Mouse (Mus musculus) macrophage (primary cell): ENCODE results near the gene Ric3. TPM values are rescaled to one million over a fixed set of nuclear protein-coding genes. Genes with fewer than 3 reads are reported as not detected.
"Not testable (repeated sequence)": the region's sequence is repeated elsewhere in the genome, so short reads cannot be mapped to it uniquely, and the experiment has no call there.

Experiments used
- H3K27ac ChIP-seq: fragments of 350-480 bp; formaldehyde crosslinking; 2 replicates; pipeline ENCODE4 v1.9.0; 2021
- H3K36me3 ChIP-seq: fragments of 350-480 bp; formaldehyde crosslinking; 2 replicates; pipeline ENCODE4 v1.9.0; 2021; ENCODE audit errors: inconsistent target
- H3K4me3 ChIP-seq: fragments of 350-480 bp; formaldehyde crosslinking; 2 replicates; pipeline ENCODE4 v1.9.0; 2021; ENCODE audit errors: inconsistent target
- H3K79me2 ChIP-seq: fragments of 350-480 bp; formaldehyde crosslinking; 2 replicates; pipeline ENCODE4 v1.9.0; 2021; ENCODE audit errors: inconsistent target
- WGBS: methylation state at CpG from one replicate; pipeline ENCODE4 v1.1.7; 2026; ENCODE audit warnings: inconsistent platforms; ENCODE audit not compliant: missing documents; 5-methylcytosine and 5-hydroxymethylcytosine counted together
- polyA plus RNA-seq: library from polyadenylated mRNA; stranded (reverse); fragments of 250-400 nt; gene quantifications from 3 replicates; pipeline ENCODE4 v1.2.4, GENCODE M21; 2018; ENCODE audit warnings: inconsistent platforms
- total RNA-seq, 78 experiments: library from RNA; depleted of rRNA; stranded (reverse); fragments of 250-400 nt; gene quantifications; 1 replicate in 9 of 78; 2 replicates in 24 of 78; 3 replicates in 43 of 78; 4 replicates in 2 of 78; pipeline ENCODE4 v1.2.4; 2018; ENCODE audit warnings: inconsistent platforms in 56 of 78

Ric3 gene
- total RNA-seq (2018; cell fraction: chromatin; rRNA removed), result 1 to 10 TPM in 5 of 26 experiments, under 1 TPM in 19, not detected in 2; 0.12 to 1.9 (median 0.39) TPM
- under 1 TPM; 0.03 to 0.29 (median 0.11) TPM for total RNA-seq (2018; cell fraction: cytosol; rRNA removed)
- 1 to 10 TPM in 1 of 26 experiments, under 1 TPM in 19, not detected in 6; 0.09 to 1.3 (median 0.25) TPM for total RNA-seq (2018; cell fraction: nucleus; rRNA removed)
- 0.25 to 0.26 TPM (median 0.26 TPM) in 3 replicates for polyA plus RNA-seq

DNA sequence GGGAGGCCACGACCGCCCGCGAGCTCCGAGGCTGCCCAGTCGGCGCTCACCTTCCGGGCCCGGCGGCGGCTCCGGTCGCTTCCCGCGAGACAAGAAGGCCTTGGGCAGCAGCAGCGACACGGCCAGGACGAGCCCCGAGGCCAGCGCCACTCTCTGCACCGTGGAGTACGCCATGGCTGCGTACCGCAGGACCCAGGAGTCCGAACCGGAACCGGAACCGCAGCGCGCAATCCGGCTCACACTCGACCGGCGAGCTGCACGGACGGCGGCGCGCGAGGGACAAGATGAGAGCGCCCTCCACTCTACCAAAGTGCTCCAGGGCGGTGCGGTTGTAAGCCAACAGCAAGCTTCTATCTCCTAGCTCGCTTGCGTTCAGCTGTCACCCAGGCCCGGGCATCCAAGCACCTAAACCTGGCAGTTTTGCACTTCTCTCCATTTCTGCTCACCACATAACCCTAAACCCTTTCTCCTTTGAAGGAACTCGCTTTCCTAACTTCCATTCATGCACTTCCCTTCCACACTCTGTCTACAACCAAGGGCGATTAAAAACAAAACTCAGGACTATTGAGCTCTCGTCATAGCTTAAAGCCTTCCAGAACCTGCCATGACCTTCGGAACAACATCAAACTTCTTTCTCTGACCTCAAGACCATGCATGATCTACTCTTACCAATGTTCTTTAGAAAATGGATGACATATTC lies at the start of gene Ric3:
Gene Ric3 (minus strand): TSS at position 219 of the 700 bp plus-strand sequence.
- Histone ChIP-seq H3K27ac (no peak within 1 kb of the TSS), H3K36me3 (no peaks in the 10 kb centered on the region), H3K4me3 (no peak within 1 kb of the TSS), H3K79me2 (no peaks in the 10 kb centered on the region)
- 9% methylated on average over 49 of the region's 50 CpGs for WGBS

DNA sequence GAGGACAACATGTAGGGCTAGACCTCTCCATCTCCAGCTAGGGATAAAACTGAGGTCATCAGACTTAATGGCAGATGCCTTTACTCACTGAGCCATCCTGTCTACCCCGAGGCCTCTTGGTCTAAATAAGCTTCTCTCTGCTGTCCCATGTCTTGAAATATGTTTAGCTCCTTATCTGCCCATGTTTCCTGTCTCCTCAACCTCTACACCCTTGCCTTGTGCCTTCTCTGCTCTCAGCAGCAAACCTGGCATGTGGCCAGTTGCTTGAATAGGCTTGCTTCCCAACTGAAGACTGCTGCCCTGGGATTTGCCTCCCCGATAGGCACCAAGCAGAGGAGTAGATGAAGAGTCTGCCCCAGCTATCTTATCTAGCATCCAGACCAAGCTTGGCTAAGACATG lies 48.4 kb upstream of the Ric3 start:
- Histone ChIP-seq H3K4me3 (no peak overlapping the region), H3K27ac (no peak overlapping the region), H3K79me2 (no peaks in the 10 kb centered on the region), H3K36me3 (no peaks in the 10 kb centered on the region)
- 75% methylated on average over 2 of the region's 2 CpGs for WGBS

DNA sequence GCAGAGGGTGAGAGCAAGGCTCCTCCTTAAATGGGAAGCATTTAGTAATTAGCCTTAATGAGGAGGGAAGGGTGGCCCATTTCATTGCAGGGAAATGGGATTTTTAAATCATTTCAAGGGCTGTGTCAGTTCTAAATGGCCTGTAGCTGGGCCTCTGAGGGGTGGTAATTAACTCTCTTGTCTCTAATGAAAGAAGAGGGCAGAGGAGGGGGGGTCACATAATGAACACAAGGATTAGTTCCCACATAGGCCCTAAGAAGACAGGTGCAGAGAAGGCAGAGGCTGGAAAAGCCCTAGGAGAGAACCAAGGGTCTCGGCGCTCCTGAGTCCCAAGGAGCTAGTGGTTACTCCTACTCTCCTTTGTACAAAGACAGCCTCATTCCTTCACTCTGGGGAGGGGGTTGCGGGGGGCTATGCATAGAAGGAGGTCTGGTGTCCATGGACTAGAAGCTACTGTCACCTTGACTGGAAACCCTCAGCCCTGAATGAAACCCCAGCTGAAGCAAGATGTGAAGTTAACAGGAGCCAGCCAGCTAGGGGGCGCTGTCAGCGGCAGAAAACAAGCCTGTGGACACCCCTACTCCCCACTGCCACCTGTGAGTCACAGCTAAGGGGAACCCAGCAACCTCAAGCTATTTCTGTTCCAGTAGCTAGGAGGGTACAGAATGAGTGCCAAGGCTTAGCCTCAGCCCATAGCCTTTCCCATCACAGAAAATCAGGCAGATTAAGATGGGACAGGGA lies 47.0 kb upstream of the Ric3 start:
- H3K36me3 ChIP-seq, result no peaks in the 10 kb centered on the region
- no peak overlapping the region for H3K4me3 ChIP-seq
- no peak overlapping the region for H3K27ac ChIP-seq
- WGBS, result 76% methylated on average over 5 of the region's 5 CpGs
- H3K79me2 ChIP-seq, result no peaks in the 10 kb centered on the region

DNA sequence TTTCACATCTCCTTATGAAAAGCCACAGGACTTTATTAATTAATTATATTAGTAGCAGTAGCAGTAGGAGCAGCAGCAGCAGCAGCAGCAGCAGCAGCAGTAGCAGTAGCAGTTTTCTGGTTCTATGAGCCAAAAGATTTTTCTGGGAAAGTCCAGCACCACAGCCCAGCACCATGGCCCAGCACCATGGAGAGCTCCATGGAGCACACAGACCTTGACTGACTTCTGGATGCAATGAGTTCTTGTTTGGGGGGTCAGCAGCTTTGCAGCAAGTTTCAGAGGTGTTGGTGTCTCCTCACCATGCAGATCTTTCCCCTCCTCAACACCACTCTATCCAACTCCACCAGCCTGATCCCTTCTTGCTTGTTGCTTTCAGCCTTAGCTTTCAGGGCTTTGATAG lies 46.3 kb upstream of the Ric3 start:
- Histone ChIP-seq H3K79me2 (no peaks in the 10 kb centered on the region), H3K36me3 (no peaks in the 10 kb centered on the region), H3K27ac (no peak overlapping the region), H3K4me3 (no peak overlapping the region)

GRCm38 (mm10) chr7:109115929-109116328 lies 32.8 kb upstream of the Ric3 start:
- no peak overlapping the region for H3K4me3 ChIP-seq
- WGBS, result 56% methylated on average over 4 of the region's 4 CpGs
- no peaks in the 10 kb centered on the region for H3K36me3 ChIP-seq
- H3K27ac ChIP-seq, result no peak overlapping the region
- no peaks in the 10 kb centered on the region for H3K79me2 ChIP-seq

DNA sequence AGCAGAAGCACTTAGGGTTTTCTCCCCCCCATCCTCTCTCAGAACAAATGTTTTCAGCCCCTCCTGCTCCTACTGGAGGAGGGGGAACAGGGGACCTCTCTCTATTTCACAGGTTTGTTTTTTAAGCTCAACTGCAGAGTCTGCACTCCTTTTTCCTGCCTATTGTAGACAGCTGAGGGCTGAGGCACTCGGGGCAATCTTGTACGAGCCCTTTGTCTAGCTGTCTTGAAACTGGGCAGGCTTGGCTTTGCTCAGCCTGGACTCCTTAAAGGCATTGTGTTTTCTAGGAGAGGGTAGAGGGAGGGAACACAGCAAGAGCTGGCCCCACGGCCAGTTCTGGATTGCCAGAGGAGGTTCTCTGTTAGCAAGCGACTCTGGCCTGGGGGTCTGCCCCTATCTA lies 32.4 kb upstream of the Ric3 start:
- not testable (repeated sequence) for H3K79me2 ChIP-seq, H3K4me3 ChIP-seq, H3K36me3 ChIP-seq, H3K27ac ChIP-seq
- WGBS, result no CpG with 5 or more reads among the region's 4 CpGs

DNA sequence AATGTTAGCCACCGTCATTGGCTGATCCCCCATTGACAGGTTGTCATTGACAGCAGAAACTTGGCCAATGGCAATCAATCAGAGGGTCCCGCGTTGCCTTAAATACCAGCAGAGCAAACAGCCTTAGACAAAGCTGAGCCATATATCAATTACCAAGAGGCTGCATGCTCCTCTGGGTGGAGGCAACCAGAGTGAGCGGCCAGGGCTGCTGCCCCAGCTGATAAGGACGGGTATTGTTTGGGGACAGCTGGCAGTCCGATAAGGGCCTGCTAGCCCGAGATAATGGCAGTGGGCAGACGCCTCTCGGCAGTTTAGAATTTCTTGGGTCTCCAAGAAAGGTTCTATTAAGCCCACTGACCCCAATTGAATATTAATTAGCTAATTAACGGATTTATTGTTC lies 31.8 kb upstream of the Ric3 start:
- WGBS, result 31% methylated on average over 9 of the region's 10 CpGs
- H3K4me3 ChIP-seq, result no peak overlapping the region
- no peak overlapping the region for H3K27ac ChIP-seq
- no peaks in the 10 kb centered on the region for H3K36me3 ChIP-seq
- H3K79me2 ChIP-seq, result no peaks in the 10 kb centered on the region

GRCm38 (mm10) chr7:109111000-109111399 lies 27.9 kb upstream of the Ric3 start:
- Histone ChIP-seq H3K27ac (no peak overlapping the region), H3K36me3 (no peaks in the 10 kb centered on the region), H3K4me3 (no peak overlapping the region), H3K79me2 (no peaks in the 10 kb centered on the region)
- WGBS, result 76% methylated on average over 5 of the region's 5 CpGs

GRCm38 (mm10) chr7:109104894-109105293 lies 21.8 kb upstream of the Ric3 start:
- WGBS, result 29% methylated on average over 1 of the region's 1 CpGs

DNA sequence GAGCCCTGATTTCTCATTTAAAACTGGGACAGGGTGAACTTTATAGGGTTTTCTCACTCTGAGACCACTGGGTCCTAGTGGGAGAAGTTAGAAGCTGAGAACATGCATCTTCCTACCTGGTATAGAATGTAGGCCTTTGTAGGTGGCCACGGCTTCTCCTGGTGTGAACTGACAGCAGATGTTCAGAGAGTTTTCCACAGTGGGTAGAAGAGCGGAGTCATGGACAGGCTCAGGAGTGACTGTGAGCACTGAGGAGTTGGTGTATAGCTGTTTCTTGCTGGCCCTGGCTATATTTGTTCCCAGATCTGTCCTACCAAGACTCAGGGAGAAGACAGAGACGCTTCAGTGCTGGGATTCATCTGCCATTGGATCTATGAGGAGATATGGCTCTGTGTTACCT lies 18.0 kb upstream of the Ric3 start:
- H3K36me3 ChIP-seq, result no peaks in the 10 kb centered on the region
- H3K27ac ChIP-seq, result no peak overlapping the region
- 96% methylated on average over 3 of the region's 3 CpGs for WGBS
- no peaks in the 10 kb centered on the region for H3K79me2 ChIP-seq
- no peak overlapping the region for H3K4me3 ChIP-seq

More at GRCm38 (mm10) chr7:109104894-109105293, 21.8 kb upstream of the Ric3 start:
- H3K36me3 ChIP-seq, result no peaks in the 10 kb centered on the region
- H3K4me3 ChIP-seq, result no peak overlapping the region
- H3K27ac ChIP-seq, result no peak overlapping the region
- no peaks in the 10 kb centered on the region for H3K79me2 ChIP-seq

DNA sequence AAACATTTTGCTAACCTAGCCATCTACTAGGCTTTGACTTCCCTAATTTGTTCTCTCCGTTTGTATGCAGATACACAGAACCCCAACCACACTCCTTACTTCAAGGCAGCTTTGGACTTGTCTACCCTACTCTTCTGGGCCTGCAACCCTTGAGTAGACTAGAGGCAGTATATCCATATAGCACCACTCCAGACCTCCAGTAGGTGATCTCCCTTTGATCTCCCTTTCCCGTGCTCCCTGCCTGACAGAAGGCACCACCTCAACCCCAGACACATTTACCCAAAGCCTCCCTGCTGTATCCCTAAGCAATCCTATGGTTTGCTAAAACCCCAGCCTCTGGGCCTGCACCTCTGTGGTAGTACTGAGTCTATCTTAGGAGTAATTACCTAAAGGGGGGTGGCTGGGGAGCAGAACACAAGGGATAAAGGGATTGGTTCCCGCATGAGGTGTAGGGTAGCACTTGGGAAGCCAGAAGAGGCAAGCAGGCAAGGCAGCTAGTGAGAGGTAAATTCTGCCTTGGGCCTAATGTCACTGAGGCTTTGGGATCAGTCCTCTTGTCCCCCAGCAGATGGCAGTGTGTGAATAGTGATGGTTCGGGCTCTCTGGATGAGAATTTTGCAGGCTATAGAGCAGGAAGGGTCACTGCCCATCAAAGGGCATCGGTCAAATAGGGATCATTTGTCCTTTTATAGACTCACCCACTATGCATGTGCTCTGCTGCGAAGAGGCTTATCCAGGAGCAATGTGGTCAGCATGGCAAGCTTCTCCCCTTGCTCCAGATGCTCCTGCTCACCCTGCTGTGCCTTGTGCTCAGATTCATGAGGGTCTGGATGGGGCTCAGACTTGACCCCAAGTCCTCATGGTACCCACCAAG lies 15.3 kb upstream of the Ric3 start:
- 44% methylated on average over 6 of the region's 6 CpGs for WGBS

DNA sequence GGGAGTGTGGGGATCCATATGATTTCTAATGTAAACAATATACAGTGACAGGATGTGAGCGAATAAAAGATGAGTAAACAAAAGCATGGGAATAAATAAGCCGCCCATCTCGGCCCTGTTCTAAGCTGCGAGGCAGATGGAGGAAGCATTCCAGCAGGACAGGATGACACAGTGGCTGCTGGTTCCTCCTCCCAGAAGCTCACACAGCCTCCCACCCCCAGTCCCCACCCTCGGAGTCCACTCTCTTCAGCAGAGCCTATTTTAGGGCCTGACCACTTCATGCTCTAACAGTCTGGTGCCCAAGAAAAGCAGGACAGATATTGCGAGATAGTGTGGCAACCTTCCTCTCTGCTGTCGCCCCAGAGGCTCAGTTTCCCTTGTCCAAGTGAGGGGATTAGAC lies 14.1 kb upstream of the Ric3 start:
- Histone ChIP-seq H3K36me3 (no peaks in the 10 kb centered on the region), H3K4me3 (no peak overlapping the region), H3K79me2 (no peaks in the 10 kb centered on the region), H3K27ac (no peak overlapping the region)
- WGBS, result 75% methylated on average over 7 of the region's 7 CpGs

More for the DNA sequence above, 15.3 kb upstream of the Ric3 start:
- Histone ChIP-seq H3K79me2 (no peaks in the 10 kb centered on the region), H3K27ac (no peak overlapping the region), H3K4me3 (no peak overlapping the region), H3K36me3 (no peaks in the 10 kb centered on the region)

DNA sequence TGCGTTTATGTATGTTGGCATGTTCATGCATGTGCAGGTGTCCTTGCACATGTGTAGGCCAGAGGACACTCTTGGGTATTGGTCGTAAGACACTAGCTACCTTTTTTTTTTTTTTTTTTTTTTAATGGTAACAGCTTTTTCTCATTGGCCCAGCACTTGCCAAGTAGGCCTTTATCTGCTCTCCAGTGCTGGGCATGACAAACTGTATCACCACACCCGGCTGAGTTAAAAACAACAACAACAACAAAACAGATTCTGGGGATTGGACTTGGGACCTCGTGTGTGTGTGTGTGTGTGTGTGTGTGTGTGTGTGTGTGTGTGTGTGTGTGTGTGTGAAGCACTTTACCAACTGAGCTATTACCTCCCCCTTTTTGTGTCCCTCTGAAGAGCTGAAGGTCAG lies 13.5 kb upstream of the Ric3 start:
- Histone ChIP-seq H3K79me2 (no peaks in the 10 kb centered on the region), H3K4me3 (no peak overlapping the region), H3K27ac (no peak overlapping the region), H3K36me3 (no peaks in the 10 kb centered on the region)
- WGBS, result 89% methylated on average over 4 of the region's 4 CpGs

- WGBS, result 87% methylated on average over 7 of the region's 7 CpGs
- H3K79me2 ChIP-seq, result no peaks in the 10 kb centered on the region
- H3K36me3 ChIP-seq, result no peaks in the 10 kb centered on the region
- no peak overlapping the region for H3K27ac ChIP-seq
- H3K4me3 ChIP-seq, result no peak overlapping the region
Measured at GRCm38 (mm10) chr7:109094294-109094693, 11.2 kb upstream of the Ric3 start.
